Mouse (Mus musculus): ENCODE data around the gene Nol9. TPM values are rescaled to one million over a fixed set of nuclear protein-coding genes. Genes with fewer than 3 reads are reported as not detected.
A peak's percentile ranks its signal among the peaks of the same experiment; 100 is the strongest.

Gene Nol9
- polyA plus RNA-seq, 1 experiment from 2014 or later: 8.5 TPM

GRCm38 (mm10) chr4:152088556-152089120, 49.5 kb downstream of the Nol9 start:
- no peak overlapping the region for H3K27ac ChIP-seq (ENCODE audit: low read depth)
- no peak overlapping the region for H3K4me3 ChIP-seq (ENCODE audit: low read depth, low read length)
- no peak for DNase-seq
- WGBS (ENCODE audit: insufficient replicate concordance): 63% methylated on average over 8 of the region's 8 CpGs
- H3K9ac ChIP-seq (replicated peaks): no peak overlapping the region
- ATAC-seq: no peak
- TF ChIP-seq EP300 (IDR thresholded peaks at IDR 0.05; ENCODE audit: low read depth): no peak
- TF ChIP-seq CTCF (IDR thresholded peaks at IDR 0.05; ENCODE audit: low read depth): no peak
- H3K4me1 ChIP-seq (ENCODE audit: insufficient read depth): peaks cover 31% of the 10 kb centered on the region
- no peaks in the 10 kb centered on the region for H3K36me3 ChIP-seq (replicated peaks; ENCODE audit: insufficient read depth, low read length)
- H3K9me3 ChIP-seq (ENCODE audit: low read length): no peaks in the 10 kb centered on the region
- H3K27me3 ChIP-seq (ENCODE audit: insufficient read depth, low read length): 0 out of 2 replicates have a peak, but pooled peaks cover 4% of the 10 kb centered on the region
- no peak overlapping the region for H3K4me2 ChIP-seq (ENCODE audit: low read depth, low read length)

DNA sequence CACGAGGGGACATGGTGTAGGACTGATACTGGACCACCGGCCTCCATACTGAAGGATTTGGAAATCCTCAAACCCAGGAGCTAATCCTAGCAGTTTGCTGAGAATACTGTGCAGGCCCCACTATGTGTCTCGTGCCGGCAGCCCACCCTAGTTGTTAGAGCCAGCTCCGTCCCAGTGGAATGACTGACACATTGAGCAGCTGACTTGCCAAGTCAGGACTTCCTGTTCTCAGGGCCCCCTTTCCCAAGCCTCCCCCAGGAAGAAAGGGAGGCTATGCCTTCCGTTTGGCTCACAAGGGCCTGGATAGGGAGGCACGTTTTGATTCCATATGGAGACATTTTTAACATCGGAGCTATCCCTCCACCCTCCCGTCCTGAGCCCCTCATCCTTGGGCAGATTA, 51.1 kb downstream of the Nol9 start:
- no peaks in the 10 kb centered on the region for H3K9me3 ChIP-seq (ENCODE audit: low read length)
- 74% methylated on average over 9 of the region's 9 CpGs for WGBS (ENCODE audit: insufficient replicate concordance)
- no peak overlapping the region for H3K9ac ChIP-seq (replicated peaks)
- no peak overlapping the region for H3K27ac ChIP-seq (ENCODE audit: low read depth)
- no peak overlapping the region for H3K4me2 ChIP-seq (ENCODE audit: low read depth, low read length)
- DNase-seq (no peak), ATAC-seq (no peak)
- H3K4me3 ChIP-seq (ENCODE audit: low read depth, low read length): no peak overlapping the region
- no peak for TF ChIP-seq EP300 (IDR thresholded peaks at IDR 0.05; ENCODE audit: low read depth)
- H3K4me1 ChIP-seq (ENCODE audit: insufficient read depth): peaks cover 31% of the 10 kb centered on the region
- H3K27me3 ChIP-seq (ENCODE audit: insufficient read depth, low read length): 0 out of 2 replicates have a peak, but pooled peaks cover 4% of the 10 kb centered on the region
- H3K36me3 ChIP-seq (replicated peaks; ENCODE audit: insufficient read depth, low read length): no peaks in the 10 kb centered on the region

- WGBS (ENCODE audit: insufficient replicate concordance): 48% methylated on average over 8 of the region's 8 CpGs
- ATAC-seq (peak; percentile 86), DNase-seq (peak; percentile 72)
- Histone ChIP-seq H3K9ac (replicated peaks) (peak overlapping the region; percentile 60), H3K4me3 (ENCODE audit: low read depth, low read length) (0 out of 2 replicates have a peak overlapping the region, but pooled peaks have one; percentile 8), H3K36me3 (replicated peaks; ENCODE audit: insufficient read depth, low read length) (no peaks in the 10 kb centered on the region), H3K27ac (ENCODE audit: low read depth) (peak overlapping the region; percentile 59), H3K4me1 (ENCODE audit: insufficient read depth) (peaks cover 30% of the 10 kb centered on the region), H3K27me3 (ENCODE audit: insufficient read depth, low read length) (no peaks in the 10 kb centered on the region), H3K4me2 (ENCODE audit: low read depth, low read length) (peak overlapping the region; percentile 62), H3K9me3 (ENCODE audit: low read length) (no peaks in the 10 kb centered on the region)
- TF ChIP-seq EP300 (IDR thresholded peaks at IDR 0.05; ENCODE audit: low read depth): no peak
- TF ChIP-seq CTCF (IDR thresholded peaks at IDR 0.05; ENCODE audit: low read depth): no peak
Measured at GRCm38 (mm10) chr4:152092751-152093293, 53.7 kb downstream of the Nol9 start.

- H3K27me3 ChIP-seq (ENCODE audit: insufficient read depth, low read length): no peaks in the 10 kb centered on the region
- H3K4me2 ChIP-seq (ENCODE audit: low read depth, low read length): no peak overlapping the region
- peaks cover 22% of the 10 kb centered on the region for H3K4me1 ChIP-seq (ENCODE audit: insufficient read depth)
- no peak for TF ChIP-seq CTCF (IDR thresholded peaks at IDR 0.05; ENCODE audit: low read depth)
- TF ChIP-seq EP300 (IDR thresholded peaks at IDR 0.05; ENCODE audit: low read depth): no peak
- H3K27ac ChIP-seq (ENCODE audit: low read depth): no peak overlapping the region
- 85% methylated on average over 12 of the region's 12 CpGs for WGBS (ENCODE audit: insufficient replicate concordance)
- H3K4me3 ChIP-seq (ENCODE audit: low read depth, low read length): no peak overlapping the region
- H3K9ac ChIP-seq (replicated peaks): no peak overlapping the region
- H3K36me3 ChIP-seq (replicated peaks; ENCODE audit: insufficient read depth, low read length): no peaks in the 10 kb centered on the region
- ATAC-seq (no peak), DNase-seq (no peak)
- H3K9me3 ChIP-seq (ENCODE audit: low read length): no peaks in the 10 kb centered on the region
Measured at GRCm38 (mm10) chr4:152094233-152094632, 55.1 kb downstream of the Nol9 start.

DNA sequence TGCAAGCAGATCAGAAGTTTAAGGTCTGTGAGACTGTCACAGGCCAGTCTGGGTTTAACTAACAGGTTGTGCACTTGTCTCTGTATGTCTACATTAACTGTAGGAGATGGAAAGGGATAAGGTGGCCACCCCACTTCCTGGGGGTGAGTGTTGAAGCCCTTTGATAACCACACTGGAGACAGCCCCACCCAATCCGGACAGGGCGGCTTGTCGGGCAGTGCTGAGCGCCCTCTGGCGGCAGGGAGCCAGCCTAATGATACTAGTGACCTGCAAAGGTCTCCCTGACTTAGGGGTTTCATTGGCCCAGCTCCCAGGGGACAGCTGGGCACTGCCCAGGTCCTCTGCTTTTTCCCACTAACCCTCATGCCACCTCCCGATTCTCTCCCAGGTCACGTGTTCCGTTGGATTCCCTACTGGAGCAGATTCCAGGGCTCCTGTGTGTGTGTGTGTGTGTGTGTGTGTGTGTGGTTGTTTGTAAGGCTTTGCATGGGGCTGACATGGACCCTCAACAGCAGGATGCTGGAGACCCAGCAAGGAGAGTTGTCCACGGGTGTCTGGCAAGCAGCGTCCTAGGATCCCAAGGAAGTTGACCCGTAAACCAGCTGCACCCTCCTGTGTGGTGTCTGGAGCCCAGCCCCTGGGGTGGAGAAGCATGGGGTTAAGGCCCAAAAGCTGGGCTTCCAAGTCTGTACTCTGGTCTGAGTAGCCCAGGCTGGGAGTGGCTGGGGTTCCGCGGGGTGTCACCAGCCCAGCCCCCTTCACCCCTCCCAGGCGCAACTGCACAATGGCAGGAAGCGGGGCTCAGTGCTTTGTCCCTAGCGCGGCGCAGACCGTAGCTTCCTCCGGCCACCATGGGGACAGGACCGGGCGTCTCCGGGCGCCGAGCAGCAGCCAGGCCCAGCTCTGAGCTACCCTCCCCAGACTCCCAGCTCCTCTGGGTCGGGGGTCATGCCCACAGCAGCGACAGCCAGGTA, 57.1 kb downstream of the Nol9 start:
- no peak for TF ChIP-seq EP300 (IDR thresholded peaks at IDR 0.05; ENCODE audit: low read depth)
- TF ChIP-seq CTCF (IDR thresholded peaks at IDR 0.05; ENCODE audit: low read depth): peak; percentile 95
- ATAC-seq (peak; percentile 71), DNase-seq (peak; percentile 91)
- Histone ChIP-seq H3K36me3 (replicated peaks; ENCODE audit: insufficient read depth, low read length) (no peaks in the 10 kb centered on the region), H3K9me3 (ENCODE audit: low read length) (no peaks in the 10 kb centered on the region), H3K4me3 (ENCODE audit: low read depth, low read length) (peak overlapping the region; percentile 19), H3K4me1 (ENCODE audit: insufficient read depth) (peaks cover 25% of the 10 kb centered on the region), H3K27me3 (ENCODE audit: insufficient read depth, low read length) (no peaks in the 10 kb centered on the region), H3K4me2 (ENCODE audit: low read depth, low read length) (peak overlapping the region; percentile 58), H3K27ac (ENCODE audit: low read depth) (peak overlapping the region; percentile 55), H3K9ac (replicated peaks) (peak overlapping the region; percentile 30; the same call in 1 of the 2 replicates)
- 28% methylated on average over 27 of the region's 27 CpGs for WGBS (ENCODE audit: insufficient replicate concordance)

DNA sequence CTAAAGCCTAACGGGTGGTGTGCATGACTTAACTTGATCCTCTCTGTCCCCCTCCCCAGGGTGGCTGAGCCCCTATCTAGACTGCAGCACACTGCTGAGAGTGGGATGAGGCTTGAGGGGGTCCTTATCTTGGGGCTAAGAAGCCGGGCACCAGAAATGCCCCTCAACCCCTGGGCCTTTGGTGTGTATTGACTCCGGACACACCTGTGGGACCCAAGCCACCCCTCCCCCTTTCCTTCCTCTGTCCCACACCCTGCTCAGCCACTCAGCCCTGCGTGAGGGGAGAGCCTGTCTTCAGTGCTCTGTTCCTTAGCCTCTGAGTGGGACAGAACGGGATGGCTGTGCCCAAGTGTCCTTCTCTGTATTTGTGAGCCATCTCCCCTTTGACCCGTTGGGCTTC, 57.8 kb downstream of the Nol9 start:
- Histone ChIP-seq H3K4me3 (ENCODE audit: low read depth, low read length) (peak overlapping the region; percentile 19), H3K4me1 (ENCODE audit: insufficient read depth) (peaks cover 28% of the 10 kb centered on the region), H3K27me3 (ENCODE audit: insufficient read depth, low read length) (no peaks in the 10 kb centered on the region), H3K27ac (ENCODE audit: low read depth) (peak overlapping the region; percentile 55; the same call in 1 of the 2 replicates), H3K4me2 (ENCODE audit: low read depth, low read length) (peak overlapping the region; percentile 58), H3K36me3 (replicated peaks; ENCODE audit: insufficient read depth, low read length) (no peaks in the 10 kb centered on the region), H3K9me3 (ENCODE audit: low read length) (no peaks in the 10 kb centered on the region), H3K9ac (replicated peaks) (peak overlapping the region; percentile 30; the same call in 1 of the 2 replicates)
- DNase-seq: no peak
- TF ChIP-seq EP300 (IDR thresholded peaks at IDR 0.05; ENCODE audit: low read depth): no peak
- no peak for TF ChIP-seq CTCF (IDR thresholded peaks at IDR 0.05; ENCODE audit: low read depth)
- WGBS (ENCODE audit: insufficient replicate concordance): 44% methylated on average over 6 of the region's 6 CpGs
- no peak for ATAC-seq
